Mouse (Mus musculus): Measurements from ENCODE around the gene Rpusd2. TPM values are rescaled to one million over a fixed set of nuclear protein-coding genes. Genes with fewer than 3 reads are reported as not detected.
A peak's percentile ranks its signal among the peaks of the same experiment; 100 is the strongest.

Rpusd2 gene
- polyA plus RNA-seq, 1 experiment from 2014 or later: 4.5 TPM

DNA sequence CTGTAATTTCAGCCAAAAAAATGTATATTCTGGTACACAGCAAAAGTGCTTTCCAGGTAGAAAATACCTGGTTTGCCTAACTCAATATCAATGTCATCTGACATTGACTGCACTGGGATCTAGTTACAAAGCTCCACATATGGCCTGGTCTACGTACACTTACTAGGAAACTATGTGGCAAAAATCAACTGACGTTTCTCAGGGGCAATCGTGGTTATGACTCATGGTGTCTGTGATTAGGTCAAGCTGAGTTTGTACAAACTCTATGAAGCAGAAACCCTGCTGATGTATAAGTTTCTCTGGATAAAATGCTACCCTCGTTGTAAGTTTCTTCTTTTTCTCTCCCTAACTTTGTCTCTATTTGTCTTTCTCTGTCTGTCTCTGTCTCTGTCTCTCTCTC lies 2.4 kb upstream of the Rpusd2 start:
- DNase-seq (no peak), ATAC-seq (ENCODE audit: insufficient read depth) (no peak)
- Histone ChIP-seq H3K9me3 (ENCODE audit: low read depth, low read length) (no peaks in the 10 kb centered on the region), H3K4me1 (ENCODE audit: insufficient read depth) (0 out of 2 replicates have a peak, but pooled peaks cover 3% of the 10 kb centered on the region), H3K9ac (no peak overlapping the region), H3K4me3 (ENCODE audit: low read depth, low read length) (no peak overlapping the region), H3K27me3 (ENCODE audit: insufficient read depth, low read length) (no peaks in the 10 kb centered on the region), H3K4me2 (no peak overlapping the region), H3K36me3 (ENCODE audit: insufficient read depth) (peaks cover 6% of the 10 kb centered on the region; the same call in 1 of the 2 replicates), H3K27ac (ENCODE audit: low read depth) (no peak overlapping the region)
- TF ChIP-seq CTCF (IDR thresholded peaks at IDR 0.05; ENCODE audit: low read depth): no peak
- 43% methylated on average over 4 of the region's 4 CpGs for WGBS

DNA sequence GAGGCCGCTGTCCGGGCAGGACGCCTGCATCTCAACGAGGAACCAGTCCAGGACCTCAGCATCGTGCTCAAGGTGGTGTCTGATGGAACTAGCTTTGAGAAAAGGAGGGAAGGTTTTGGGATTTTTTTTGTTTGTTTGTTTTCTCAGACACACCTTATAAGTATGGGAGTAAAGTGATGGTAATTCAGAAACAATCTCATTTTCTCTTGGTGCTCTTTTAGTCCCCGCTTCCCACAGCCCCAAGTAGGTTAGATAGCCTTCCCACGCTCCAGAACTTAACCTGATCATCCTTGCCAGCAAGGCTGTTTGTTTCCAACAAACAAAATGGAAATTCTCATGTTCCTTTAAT lies 781 bp downstream of the Rpusd2 start:
- Histone ChIP-seq H3K9ac (peak overlapping the region; percentile 84), H3K4me2 (peak overlapping the region; percentile 66), H3K27ac (ENCODE audit: low read depth) (no peak overlapping the region; the same call in 1 of the 2 replicates), H3K4me1 (ENCODE audit: insufficient read depth) (no peaks in the 10 kb centered on the region), H3K9me3 (ENCODE audit: low read depth, low read length) (no peaks in the 10 kb centered on the region), H3K27me3 (ENCODE audit: insufficient read depth, low read length) (no peaks in the 10 kb centered on the region), H3K36me3 (ENCODE audit: insufficient read depth) (peaks cover 24% of the 10 kb centered on the region), H3K4me3 (ENCODE audit: low read depth, low read length) (peak overlapping the region; percentile 94)
- 9% methylated on average over 7 of the region's 7 CpGs for WGBS
- no peak for TF ChIP-seq CTCF (IDR thresholded peaks at IDR 0.05; ENCODE audit: low read depth)
- DNase-seq (no peak), ATAC-seq (ENCODE audit: insufficient read depth) (peak; percentile 47; the same call in 1 of the 2 replicates)

DNA sequence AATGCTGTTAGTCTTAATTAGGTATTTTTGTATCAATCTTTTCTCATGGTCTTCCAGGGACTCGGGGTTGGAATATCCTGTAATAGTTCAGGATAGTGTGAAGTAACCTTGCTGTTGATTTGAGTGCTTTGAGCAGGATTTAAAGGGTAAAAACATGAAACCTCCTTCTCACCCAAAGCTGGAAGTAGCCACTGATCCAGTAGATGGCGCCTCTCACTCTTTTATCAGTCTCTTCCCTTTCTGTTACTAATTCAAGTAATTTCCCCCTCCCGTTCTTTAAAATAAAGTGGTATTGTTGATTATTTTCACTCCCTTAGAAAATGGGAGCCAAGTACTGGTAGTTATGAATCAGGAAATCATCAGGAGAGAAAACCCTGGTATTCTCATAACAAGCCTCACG lies 6.3 kb downstream of the Rpusd2 start:
- Histone ChIP-seq H3K9ac (no peak overlapping the region), H3K27ac (ENCODE audit: low read depth) (no peak overlapping the region), H3K4me1 (ENCODE audit: insufficient read depth) (no peaks in the 10 kb centered on the region), H3K36me3 (ENCODE audit: insufficient read depth) (peaks cover 38% of the 10 kb centered on the region), H3K4me3 (ENCODE audit: low read depth, low read length) (no peak overlapping the region), H3K9me3 (ENCODE audit: low read depth, low read length) (no peaks in the 10 kb centered on the region), H3K4me2 (no peak overlapping the region), H3K27me3 (ENCODE audit: insufficient read depth, low read length) (no peaks in the 10 kb centered on the region)
- WGBS: 45% methylated on average over 4 of the region's 4 CpGs
- ATAC-seq (ENCODE audit: insufficient read depth) (no peak), DNase-seq (peak; percentile 72)
- TF ChIP-seq CTCF (IDR thresholded peaks at IDR 0.05; ENCODE audit: low read depth): peak; percentile 53

DNA sequence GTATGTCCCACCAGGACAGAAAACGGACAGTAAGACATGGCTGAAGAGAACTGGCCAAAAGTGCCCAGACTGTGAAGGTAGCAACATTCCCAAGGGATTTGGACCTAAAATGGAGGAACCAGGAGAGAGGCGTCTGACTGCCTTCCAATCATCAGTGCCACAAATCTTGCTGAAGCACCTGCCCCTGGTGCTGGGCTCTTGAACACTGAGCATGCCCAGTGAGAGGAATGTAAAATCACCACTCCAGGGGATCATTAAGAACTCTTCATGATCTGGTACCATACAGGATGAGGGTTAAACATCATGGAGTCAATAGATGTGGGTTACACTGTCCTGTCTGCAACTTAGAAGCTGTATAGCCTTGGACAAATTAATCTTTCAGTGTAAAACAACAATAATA lies 10.6 kb downstream of the Rpusd2 start:
- Histone ChIP-seq H3K4me3 (ENCODE audit: low read depth, low read length) (no peak overlapping the region), H3K36me3 (ENCODE audit: insufficient read depth) (peaks cover 14% of the 10 kb centered on the region; the same call in 1 of the 2 replicates), H3K27me3 (ENCODE audit: insufficient read depth, low read length) (no peaks in the 10 kb centered on the region), H3K4me1 (ENCODE audit: insufficient read depth) (no peaks in the 10 kb centered on the region), H3K4me2 (no peak overlapping the region), H3K27ac (ENCODE audit: low read depth) (no peak overlapping the region), H3K9ac (no peak overlapping the region), H3K9me3 (ENCODE audit: low read depth, low read length) (no peaks in the 10 kb centered on the region)
- TF ChIP-seq CTCF (IDR thresholded peaks at IDR 0.05; ENCODE audit: low read depth): no peak
- ATAC-seq (ENCODE audit: insufficient read depth) (no peak), DNase-seq (no peak)
- 63% methylated on average over 2 of the region's 2 CpGs for WGBS

DNA sequence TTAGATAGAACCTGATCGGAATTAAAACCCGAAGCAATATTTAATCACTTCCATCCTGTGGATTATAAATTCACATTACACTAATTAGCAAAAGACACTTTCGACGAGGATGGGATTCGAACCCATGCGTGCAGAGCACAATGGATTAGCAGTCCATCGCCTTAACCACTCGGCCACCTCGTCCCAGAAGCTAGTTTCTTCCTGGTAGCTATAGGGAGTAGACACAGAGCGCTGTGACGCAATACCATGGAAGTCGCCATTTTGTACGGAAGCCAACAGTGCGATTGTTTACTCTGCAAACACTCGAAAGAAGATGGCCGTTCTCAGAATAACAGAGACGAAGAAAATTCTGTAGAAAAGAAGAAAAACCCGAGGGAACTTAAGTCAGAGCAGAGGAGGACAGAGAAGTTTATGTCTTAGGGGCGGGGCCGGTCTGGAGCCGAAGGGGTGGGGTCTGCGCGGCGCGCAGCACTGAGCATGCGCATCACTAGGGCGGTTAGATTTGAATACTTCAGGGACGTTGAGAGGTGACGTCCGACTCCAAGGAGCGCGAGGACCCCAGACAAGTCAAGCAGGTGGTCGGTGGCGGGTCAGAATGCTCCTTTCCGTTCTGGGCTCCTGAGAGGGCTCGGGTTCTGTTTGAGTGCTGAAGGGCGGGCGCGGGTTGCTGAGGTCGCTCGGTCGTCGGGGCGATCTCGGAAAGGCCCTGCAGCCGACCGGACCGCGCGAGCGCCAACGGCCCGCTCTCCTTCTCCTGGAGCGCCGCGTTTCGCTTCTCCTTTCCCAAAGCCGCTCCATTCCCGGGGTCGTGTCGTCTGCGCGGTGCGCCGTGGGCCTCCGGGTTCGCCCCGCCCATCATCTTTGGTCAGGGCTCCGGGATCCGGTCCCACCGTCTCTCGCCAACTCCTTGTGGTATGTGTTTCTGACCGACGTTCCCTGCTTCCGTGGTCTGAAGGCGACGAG lies 12.3 kb downstream of the Rpusd2 start, which contains the start of gene Knl1:
Gene Knl1 (plus strand): TSS at position 471 of the 963 bp plus-strand sequence.
- under 1% methylated on average over 77 of the region's 77 CpGs for WGBS
- no peak for TF ChIP-seq CTCF (IDR thresholded peaks at IDR 0.05; ENCODE audit: low read depth)
- no peaks in the 10 kb centered on the region for H3K9me3 ChIP-seq (ENCODE audit: low read depth, low read length)
- ATAC-seq (ENCODE audit: insufficient read depth): peak; percentile 96
- H3K27ac ChIP-seq (ENCODE audit: low read depth): peak within 1 kb of the TSS; percentile 88
- peak within 1 kb of the TSS; percentile 55 for H3K4me2 ChIP-seq
- DNase-seq: peak; percentile 99
- 0 out of 2 replicates have a peak, but pooled peaks cover 6% of the 10 kb centered on the region for H3K36me3 ChIP-seq (ENCODE audit: insufficient read depth)
- H3K4me3 ChIP-seq (ENCODE audit: low read depth, low read length): peak within 1 kb of the TSS; percentile 64
- peak within 1 kb of the TSS; percentile 65 for H3K9ac ChIP-seq
- H3K27me3 ChIP-seq (ENCODE audit: insufficient read depth, low read length): no peaks in the 10 kb centered on the region
- H3K4me1 ChIP-seq (ENCODE audit: insufficient read depth): no peaks in the 10 kb centered on the region

DNA sequence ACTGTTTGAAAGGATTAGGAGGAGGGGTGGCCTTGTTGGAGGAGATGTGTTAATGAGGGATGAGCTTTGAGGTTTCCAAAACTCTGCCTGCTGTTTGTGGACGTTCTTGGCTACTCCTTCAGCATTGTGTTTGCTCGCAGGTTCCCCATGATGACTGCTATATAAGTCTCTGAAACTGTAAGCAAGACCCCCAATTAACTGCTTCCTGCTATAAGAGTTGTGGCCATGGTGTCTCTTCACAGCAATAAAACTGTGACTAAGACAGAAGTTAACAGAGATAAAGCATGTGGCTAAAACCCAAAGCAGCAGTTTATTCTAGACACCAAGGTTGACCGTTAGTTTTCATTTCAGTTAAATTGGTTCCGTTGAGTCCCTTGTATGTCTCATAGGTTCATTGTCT lies 13.3 kb downstream of the Rpusd2 start:
- Histone ChIP-seq H3K36me3 (ENCODE audit: insufficient read depth) (no peaks in the 10 kb centered on the region), H3K4me1 (ENCODE audit: insufficient read depth) (no peaks in the 10 kb centered on the region), H3K4me3 (ENCODE audit: low read depth, low read length) (peak overlapping the region; percentile 64), H3K9me3 (ENCODE audit: low read depth, low read length) (no peaks in the 10 kb centered on the region), H3K27ac (ENCODE audit: low read depth) (peak overlapping the region; percentile 88), H3K27me3 (ENCODE audit: insufficient read depth, low read length) (no peaks in the 10 kb centered on the region), H3K4me2 (peak overlapping the region; percentile 55), H3K9ac (peak overlapping the region; percentile 65)
- DNase-seq (peak; percentile 19), ATAC-seq (ENCODE audit: insufficient read depth) (no peak)
- 16% methylated on average over 4 of the region's 4 CpGs for WGBS
- TF ChIP-seq CTCF (IDR thresholded peaks at IDR 0.05; ENCODE audit: low read depth): no peak

DNA sequence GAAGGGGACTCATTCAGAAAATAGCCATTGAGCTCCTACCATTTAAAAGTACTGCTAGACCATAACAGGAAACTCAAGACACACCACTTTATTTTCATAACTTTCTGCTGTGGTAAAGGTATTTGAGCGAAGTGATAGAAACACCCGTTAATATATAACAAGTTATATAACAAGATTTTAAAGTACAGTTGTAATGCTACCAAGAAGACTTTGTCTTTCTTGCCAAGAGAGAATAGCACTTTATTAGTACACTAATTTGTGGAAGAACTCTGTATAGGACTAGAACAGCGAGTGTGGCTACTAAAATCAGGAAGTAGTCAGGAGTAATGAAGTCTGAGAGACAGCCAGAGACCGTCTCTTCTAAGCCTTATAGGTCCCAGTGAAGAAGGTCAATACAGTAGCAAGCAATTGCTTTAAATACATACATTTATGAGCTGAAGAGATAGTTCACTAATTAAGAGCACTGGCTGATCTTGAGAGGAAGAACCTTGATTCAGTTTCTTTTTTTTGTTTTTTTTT lies 15.6 kb downstream of the Rpusd2 start:
- H3K27ac ChIP-seq (ENCODE audit: low read depth): no peak overlapping the region
- no peak overlapping the region for H3K4me2 ChIP-seq
- ATAC-seq (ENCODE audit: insufficient read depth): no peak
- H3K36me3 ChIP-seq (ENCODE audit: insufficient read depth): no peaks in the 10 kb centered on the region
- H3K9ac ChIP-seq: no peak overlapping the region
- no peaks in the 10 kb centered on the region for H3K4me1 ChIP-seq (ENCODE audit: insufficient read depth)
- 89% methylated on average over 4 of the region's 4 CpGs for WGBS
- no peak for DNase-seq
- H3K27me3 ChIP-seq (ENCODE audit: insufficient read depth, low read length): no peaks in the 10 kb centered on the region
- H3K9me3 ChIP-seq (ENCODE audit: low read depth, low read length): no peaks in the 10 kb centered on the region
- no peak for TF ChIP-seq CTCF (IDR thresholded peaks at IDR 0.05; ENCODE audit: low read depth)
- H3K4me3 ChIP-seq (ENCODE audit: low read depth, low read length): no peak overlapping the region
